Mouse (Mus musculus) heart, adult 2 months (tissue): ENCODE measurements around the gene Zfp710. TPM values are rescaled to one million over a fixed set of nuclear protein-coding genes. Genes with fewer than 3 reads are reported as not detected.

ENCODE experiments used
- DNase-seq, 2 experiments: peaks; one replicate each; pipeline ENCODE4 v3.0.0; 2021
- H3K27ac ChIP-seq: fragments of 200-600 bp; 2 replicates; pipeline ENCODE4 v1.8.1; 2022
- H3K27me3 ChIP-seq: fragments of 200-500 bp; 2 replicates; pipeline ENCODE4 v1.6.1; 2012; ENCODE audit warnings: mild to moderate bottlenecking, low read length, inconsistent platforms, mixed read lengths; ENCODE audit not compliant: control insufficient read depth, insufficient read depth
- H3K36me3 ChIP-seq: fragments of 200-500 bp; 2 replicates; pipeline ENCODE4 v1.6.1; 2012; ENCODE audit warnings: low read length, inconsistent platforms; ENCODE audit not compliant: control insufficient read depth, insufficient read depth
- H3K4me1 ChIP-seq: fragments of 200-500 bp; 2 replicates; pipeline ENCODE4 v1.6.1; 2011; ENCODE audit warnings: low read length; ENCODE audit not compliant: control insufficient read depth, insufficient read depth
- H3K4me3 ChIP-seq: fragments of 200-600 bp; 2 replicates; pipeline ENCODE4 v1.8.1; 2022
- H3K79me2 ChIP-seq: fragments of 200-500 bp; replicated peaks from 2 replicates; pipeline ENCODE4 v1.6.1; 2012; ENCODE audit warnings: mild to moderate bottlenecking, inconsistent platforms, low read length, moderate library complexity, mixed read lengths; ENCODE audit not compliant: control insufficient read depth, insufficient read depth
- H3K9ac ChIP-seq: fragments of 200-500 bp; 2 replicates; pipeline ENCODE4 v1.6.1; 2012; ENCODE audit warnings: low read depth, mild to moderate bottlenecking, control low read depth, inconsistent platforms, low read length, mixed read lengths
- CTCF ChIP-seq: fragments of 200-600 bp; IDR thresholded peaks from 2 replicates; pipeline ENCODE4 v1.8.1; 2022; ENCODE audit warnings: antibody characterized with exemption, mild to moderate bottlenecking, moderate library complexity
- EP300 ChIP-seq: fragments of 200-500 bp; IDR thresholded peaks from 2 replicates; pipeline ENCODE4 v1.6.1; 2011; ENCODE audit warnings: low read depth, low read length, control low read depth; ENCODE audit not compliant: insufficient read depth
- POLR2A ChIP-seq: fragments of 200-500 bp; IDR thresholded peaks from 2 replicates; pipeline ENCODE4 v1.6.1; 2011; ENCODE audit warnings: mild to moderate bottlenecking, low read depth, low read length, control low read depth; ENCODE audit not compliant: insufficient read depth
- WGBS: fragments of 180-500 bp; shearing (Covaris S2); methylation state at CpG from one replicate; pipeline ENCODE4 v1.1.7; 2018; 5-methylcytosine and 5-hydroxymethylcytosine counted together
- intact Hi-C: fragments of 180-260 bp; cut with DNase I; formaldehyde crosslinking; loops from one replicate; pipeline ENCODE4 v1.15.1; 2025
- polyA plus RNA-seq: library from polyadenylated mRNA; depleted of rRNA; stranded (reverse); fragments of >200 nt; gene quantifications from 2 replicates; pipeline ENCODE4 v1.2.3, GENCODE M21; 2012
- total RNA-seq, 2 experiments: library from RNA; stranded (reverse); gene quantifications; 2 replicates each; pipeline ENCODE4 v1.2.3; 2021

Zfp710 gene
- total and polyA plus RNA-seq, 3 experiments = 26.9 to 33.4 (median 32.2) TPM

GRCm38 (mm10) chr7:80057781-80058180 is 33.2 kb downstream of the Zfp710 start:
- H3K79me2 ChIP-seq = peaks cover 2% of the 10 kb centered on the region; the same call in 1 of the 2 replicates
- H3K4me3 ChIP-seq = no peak overlapping the region
- H3K27me3 ChIP-seq = no peaks in the 10 kb centered on the region
- peaks cover 48% of the 10 kb centered on the region for H3K4me1 ChIP-seq
- intact Hi-C loops = no loop called here
- DNase-seq = peak in 1 of 2 experiments; percentile 37
- WGBS = 26% methylated on average over 14 of the region's 14 CpGs
- TF ChIP-seq CTCF (no peak), EP300 (no peak), POLR2A (0 out of 2 replicates have a peak, but pooled peaks have one; percentile 2)
- H3K36me3 ChIP-seq = peaks cover 14% of the 10 kb centered on the region
- peak overlapping the region; percentile 94 for H3K27ac ChIP-seq
- peak overlapping the region; percentile 36 for H3K9ac ChIP-seq

- intact Hi-C loops = no loop called here
- peaks cover 47% of the 10 kb centered on the region for H3K4me1 ChIP-seq
Measured at GRCm38 (mm10) chr7:80058405-80059063, 33.9 kb downstream of the Zfp710 start.

GRCm38 (mm10) chr7:80059064-80059838 is 34.6 kb downstream of the Zfp710 start:
- H3K27ac ChIP-seq = peak overlapping the region; percentile 94
- intact Hi-C loops = no loop called here
- H3K27me3 ChIP-seq = no peaks in the 10 kb centered on the region
- DNase-seq = peak in 1 of 2 experiments; percentile 42
- no peak overlapping the region for H3K9ac ChIP-seq
- peaks cover 14% of the 10 kb centered on the region for H3K36me3 ChIP-seq
- no peaks in the 10 kb centered on the region for H3K79me2 ChIP-seq
- 37% methylated on average over 13 of the region's 13 CpGs for WGBS
- no peak overlapping the region for H3K4me3 ChIP-seq
- H3K4me1 ChIP-seq = peaks cover 46% of the 10 kb centered on the region
- TF ChIP-seq CTCF (no peak), EP300 (no peak), POLR2A (0 out of 2 replicates have a peak, but pooled peaks have one; percentile 7)

More at GRCm38 (mm10) chr7:80058405-80059063, 33.9 kb downstream of the Zfp710 start:
- TF ChIP-seq POLR2A = no peak
- TF ChIP-seq CTCF = no peak
- no peak for TF ChIP-seq EP300
- H3K9ac ChIP-seq = peak overlapping the region; percentile 5; the same call in 1 of the 2 replicates
- H3K36me3 ChIP-seq = peaks cover 14% of the 10 kb centered on the region
- WGBS = 42% methylated on average over 4 of the region's 4 CpGs
- no peak overlapping the region for H3K4me3 ChIP-seq
- peak overlapping the region; percentile 94 for H3K27ac ChIP-seq
- no peaks in the 10 kb centered on the region for H3K79me2 ChIP-seq
- DNase-seq = peak in 1 of 2 experiments; percentile 42
- H3K27me3 ChIP-seq = no peaks in the 10 kb centered on the region

- peak overlapping the region; percentile 39; the same call in 1 of the 2 replicates for H3K9ac ChIP-seq
- no peaks in the 10 kb centered on the region for H3K27me3 ChIP-seq
- H3K27ac ChIP-seq = peak overlapping the region; percentile 94
- no peaks in the 10 kb centered on the region for H3K79me2 ChIP-seq
- intact Hi-C loops = loop anchor here (2.0 to 5.0 kb wide), 2 partner anchors 17 to 33 kb away; no protein-coding TSS in a partner anchor
- peak; percentile 64 to 83 for DNase-seq
- peaks cover 49% of the 10 kb centered on the region for H3K4me1 ChIP-seq
- H3K36me3 ChIP-seq = peaks cover 14% of the 10 kb centered on the region
- TF ChIP-seq POLR2A (no peak; the same call in 1 of the 2 replicates), EP300 (peak; percentile 77; the same call in 1 of the 2 replicates), CTCF (peak; percentile 31; the same call in 1 of the 2 replicates)
- 38% methylated on average over 10 of the region's 10 CpGs for WGBS
- no peak overlapping the region; the same call in 1 of the 2 replicates for H3K4me3 ChIP-seq
Measured at GRCm38 (mm10) chr7:80060012-80060778, 35.6 kb downstream of the Zfp710 start.

- peaks cover 44% of the 10 kb centered on the region for H3K4me1 ChIP-seq
- no peaks in the 10 kb centered on the region for H3K27me3 ChIP-seq
- peaks cover 10% of the 10 kb centered on the region for H3K36me3 ChIP-seq
- no peak overlapping the region for H3K9ac ChIP-seq
- WGBS = 75% methylated on average over 17 of the region's 17 CpGs
- H3K79me2 ChIP-seq = 0 out of 2 replicates have a peak, but pooled peaks cover 2% of the 10 kb centered on the region
- H3K4me3 ChIP-seq = no peak overlapping the region
- H3K27ac ChIP-seq = peak overlapping the region; percentile 94; the same call in 1 of the 2 replicates
- no peak for TF ChIP-seq CTCF
- no peak for TF ChIP-seq POLR2A
- TF ChIP-seq EP300 = no peak
- intact Hi-C loops = loop anchor here (5.0 kb wide), 1 partner anchor 35 kb away; no protein-coding TSS in a partner anchor
- no peak for DNase-seq
Measured at GRCm38 (mm10) chr7:80062083-80062826, 37.6 kb downstream of the Zfp710 start.
